Mouse (Mus musculus): Measurements from ENCODE around the gene Syt12.

DNA sequence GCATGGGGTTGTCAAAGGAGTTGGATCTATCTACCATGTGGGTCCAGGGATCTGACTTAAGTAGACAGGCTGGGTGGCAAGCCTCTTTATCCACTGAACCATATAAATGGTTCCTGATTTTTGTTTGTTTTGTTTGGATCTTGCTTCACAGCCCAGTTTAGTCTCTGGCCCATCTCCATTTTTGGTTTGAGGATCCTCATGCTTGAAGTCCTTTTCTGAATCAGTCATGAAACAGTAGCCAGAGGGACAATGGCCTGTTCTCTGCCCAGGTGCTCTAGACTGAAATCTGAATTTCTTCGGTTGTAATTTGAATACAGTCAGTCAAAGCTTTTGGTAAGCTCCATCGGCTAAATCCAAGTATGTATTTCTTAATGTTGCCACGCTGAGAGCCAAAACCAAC is 54.7 kb downstream of the Syt12 start:
- TF ChIP-seq POLR2A (IDR thresholded peaks at IDR 0.05; ENCODE audit: low read depth, low read length) (no peak), CTCF (IDR thresholded peaks at IDR 0.05; ENCODE audit: extremely low read depth, insufficient read length, insufficient replicate concordance, low read depth, low read length) (no peak)

Data from small intestine, adult 2 months (tissue).